Mouse (Mus musculus): ENCODE data around the gene Ankrd33b. TPM values are rescaled to one million over a fixed set of nuclear protein-coding genes. Genes with fewer than 3 reads are reported as not detected.

The Ankrd33b gene
- polyA plus RNA-seq, 1 experiment: 0.16 TPM

DNA sequence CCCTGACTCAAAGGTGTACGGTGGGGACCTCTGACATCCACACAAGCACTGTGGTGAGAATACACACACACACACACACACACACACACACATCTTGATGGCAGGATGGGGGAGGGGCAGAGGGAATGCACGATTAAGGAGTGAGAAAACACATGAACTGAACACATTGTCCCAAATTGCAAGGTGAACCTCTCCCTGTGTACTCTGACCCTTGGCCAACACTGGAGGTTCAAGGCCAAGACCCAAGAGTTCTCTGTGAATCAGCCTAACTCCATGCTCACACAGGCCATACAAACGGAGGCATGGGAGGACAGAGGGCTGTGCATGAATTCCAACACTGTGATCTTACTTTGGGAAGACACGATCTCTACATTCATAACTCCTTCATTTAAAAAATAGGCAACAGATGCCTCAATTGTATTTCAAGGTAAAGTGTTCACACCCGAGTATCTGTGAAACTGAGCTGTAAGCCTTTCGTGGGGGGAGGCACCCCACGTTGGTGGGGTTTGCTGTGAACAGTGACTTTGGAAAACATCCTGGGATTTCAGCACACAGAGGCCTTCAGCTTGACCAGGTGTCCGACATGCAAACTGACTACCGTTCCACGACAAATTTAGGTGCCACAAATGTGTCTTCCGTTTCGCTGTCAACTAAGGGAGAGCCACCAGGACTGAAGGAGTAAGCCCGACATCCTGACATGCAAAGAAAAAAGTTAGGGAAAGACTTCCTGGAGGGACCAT lies 4.1 kb downstream of the Ankrd33b start:
- Histone ChIP-seq H3K4me3 (ENCODE audit: insufficient read depth, low read length) (no peak overlapping the region), H3K27ac (ENCODE audit: insufficient read depth, low read length) (no peak overlapping the region), H3K4me1 (ENCODE audit: control insufficient read depth, insufficient read depth, low read length) (no peaks in the 10 kb centered on the region)
- TF ChIP-seq CTCF (IDR thresholded peaks at IDR 0.05; ENCODE audit: borderline replicate concordance, insufficient read depth, low read length): no peak
- no peak for TF ChIP-seq POLR2A (IDR thresholded peaks at IDR 0.05; ENCODE audit: low read depth, low read length)

DNA sequence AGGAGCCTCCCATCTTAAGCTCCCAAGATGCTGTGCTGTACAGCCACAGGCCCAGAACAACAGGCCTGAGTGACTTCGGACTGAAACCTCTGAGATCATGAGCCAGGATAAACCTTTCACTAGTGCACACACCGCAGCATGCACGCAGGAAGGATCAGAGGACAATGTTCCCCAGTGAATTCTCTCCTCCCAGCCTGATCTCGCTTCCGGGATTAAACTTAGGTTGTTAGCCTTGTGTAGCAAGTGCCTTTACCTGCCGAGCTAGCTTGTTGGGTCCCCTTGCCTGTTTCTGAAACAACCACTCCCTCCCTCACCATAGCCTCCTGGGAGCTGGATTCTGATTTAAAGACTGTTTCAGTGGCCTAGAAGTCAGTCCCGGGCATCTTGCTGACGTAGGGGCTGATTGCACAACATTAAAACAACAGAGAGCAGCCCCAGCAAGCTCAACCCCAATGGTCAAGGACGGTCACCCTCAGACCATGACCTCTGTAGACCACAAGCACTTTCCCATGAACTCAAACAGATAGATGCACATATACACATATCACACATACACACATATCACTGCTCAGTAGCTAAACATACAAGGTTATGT lies 6.2 kb downstream of the Ankrd33b start:
- Histone ChIP-seq H3K4me1 (ENCODE audit: control insufficient read depth, insufficient read depth, low read length) (no peaks in the 10 kb centered on the region), H3K27ac (ENCODE audit: insufficient read depth, low read length) (no peak overlapping the region), H3K4me3 (ENCODE audit: insufficient read depth, low read length) (no peak overlapping the region)
- no peak for TF ChIP-seq POLR2A (IDR thresholded peaks at IDR 0.05; ENCODE audit: low read depth, low read length)
- no peak for TF ChIP-seq CTCF (IDR thresholded peaks at IDR 0.05; ENCODE audit: borderline replicate concordance, insufficient read depth, low read length)

DNA sequence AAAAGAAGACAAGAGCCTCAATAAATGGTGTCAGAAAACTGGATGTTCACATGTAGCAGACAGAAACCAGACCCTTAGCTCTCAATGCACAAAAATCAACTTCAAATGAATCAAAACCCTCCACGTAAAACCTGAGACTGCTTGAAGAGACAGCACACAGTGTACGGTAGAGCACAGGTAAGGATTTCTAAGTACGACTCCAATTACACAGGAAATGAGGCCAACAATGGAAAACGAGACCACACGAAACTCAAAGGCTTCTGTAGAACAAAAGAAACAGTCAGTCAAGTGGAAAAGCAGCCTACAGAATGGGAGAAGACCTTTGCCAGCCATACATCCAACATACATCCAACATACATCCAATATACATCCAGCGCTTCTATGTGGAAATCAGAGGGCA lies 6.9 kb downstream of the Ankrd33b start:
- Histone ChIP-seq H3K4me3 (ENCODE audit: insufficient read depth, low read length) (no peak overlapping the region), H3K27ac (ENCODE audit: insufficient read depth, low read length) (no peak overlapping the region), H3K4me1 (ENCODE audit: control insufficient read depth, insufficient read depth, low read length) (no peaks in the 10 kb centered on the region)
- TF ChIP-seq CTCF (IDR thresholded peaks at IDR 0.05; ENCODE audit: borderline replicate concordance, insufficient read depth, low read length) (no peak), POLR2A (IDR thresholded peaks at IDR 0.05; ENCODE audit: low read depth, low read length) (no peak)

DNA sequence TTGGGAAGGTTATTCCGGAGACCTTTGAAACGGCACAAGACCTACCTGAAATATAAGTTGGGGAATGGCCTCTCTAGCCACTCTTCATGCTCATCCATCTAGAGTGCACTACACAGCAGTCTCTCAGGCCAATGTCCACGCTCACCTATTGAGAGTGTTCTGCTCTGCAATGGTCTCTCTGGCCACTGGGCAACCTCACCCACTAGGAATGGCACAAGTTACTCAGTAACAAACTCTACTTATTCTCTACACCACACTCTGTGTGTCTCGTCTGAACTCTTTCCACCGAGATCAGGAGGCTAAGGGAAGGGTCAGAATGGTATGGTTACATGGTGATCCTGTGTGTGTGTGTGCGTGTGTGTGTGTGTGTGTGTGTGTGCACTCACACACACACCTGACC lies 7.7 kb downstream of the Ankrd33b start:
- TF ChIP-seq POLR2A (IDR thresholded peaks at IDR 0.05; ENCODE audit: low read depth, low read length) (no peak), CTCF (IDR thresholded peaks at IDR 0.05; ENCODE audit: borderline replicate concordance, insufficient read depth, low read length) (no peak)
- Histone ChIP-seq H3K4me1 (ENCODE audit: control insufficient read depth, insufficient read depth, low read length) (no peaks in the 10 kb centered on the region), H3K27ac (ENCODE audit: insufficient read depth, low read length) (no peak overlapping the region), H3K4me3 (ENCODE audit: insufficient read depth, low read length) (no peak overlapping the region)

DNA sequence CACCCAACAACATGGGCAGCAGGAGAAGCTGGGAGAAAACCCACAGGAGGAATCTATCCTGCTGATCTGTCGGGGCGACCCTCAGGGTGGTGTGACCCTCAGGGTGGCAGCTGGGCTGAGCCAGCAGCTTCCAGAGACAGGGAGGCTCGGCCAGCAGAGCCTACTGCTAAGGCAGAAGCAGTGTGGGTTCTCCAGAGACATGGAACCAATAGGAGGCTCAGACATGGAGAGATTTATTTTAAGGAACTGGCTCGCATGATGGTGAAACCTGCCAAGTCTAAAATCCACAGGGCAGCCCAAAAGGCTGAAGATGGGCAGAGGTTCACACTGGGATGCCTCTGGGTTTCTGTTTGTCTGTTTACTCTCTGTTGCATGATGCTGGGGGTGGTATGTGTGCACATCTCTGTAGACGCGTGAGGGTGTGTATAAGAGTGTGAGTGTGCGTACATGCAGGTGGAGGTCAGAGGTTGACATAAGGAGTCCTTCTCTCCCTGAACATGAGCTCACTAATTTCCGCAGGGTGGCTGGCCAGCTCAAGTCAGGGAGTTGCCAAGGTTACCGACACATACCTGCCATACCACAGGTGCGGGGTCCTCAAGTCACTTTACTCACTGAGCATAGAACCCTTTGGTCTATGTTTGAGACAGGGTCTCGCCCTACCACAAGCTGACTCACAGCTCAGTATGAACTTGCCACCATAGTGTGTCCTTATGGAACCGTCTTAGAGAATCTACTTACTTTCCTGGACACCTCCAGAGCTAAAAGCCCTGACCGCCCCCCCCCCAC lies 14.8 kb downstream of the Ankrd33b start:
- Histone ChIP-seq H3K4me3 (ENCODE audit: insufficient read depth, low read length) (no peak overlapping the region), H3K27ac (ENCODE audit: insufficient read depth, low read length) (no peak overlapping the region)

DNA sequence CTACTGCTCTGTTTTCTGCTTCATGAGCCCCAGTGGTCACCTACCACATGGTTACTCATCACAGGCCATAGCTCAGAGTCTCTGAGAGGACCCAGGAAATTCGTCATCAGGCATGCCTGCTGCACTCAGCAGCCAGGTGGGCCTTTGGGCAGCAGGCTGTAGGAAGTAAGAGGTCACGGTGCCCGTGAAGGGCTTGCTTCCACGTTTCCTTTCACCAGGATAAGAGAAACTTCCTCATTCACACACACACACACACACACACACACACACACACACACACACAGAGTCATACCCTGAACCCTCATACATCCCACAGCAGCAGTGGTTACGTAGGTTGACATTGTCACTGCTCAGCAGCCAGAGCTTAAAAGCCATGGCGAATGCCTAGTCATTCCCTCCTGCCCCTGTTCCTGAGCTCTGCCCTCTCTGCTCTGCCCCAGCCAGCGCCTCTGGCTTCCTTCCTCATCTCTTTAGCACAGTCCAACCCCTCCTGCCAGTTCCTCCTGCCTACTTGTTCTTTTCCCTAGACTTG lies 17.6 kb downstream of the Ankrd33b start:
- Histone ChIP-seq H3K4me1 (ENCODE audit: control insufficient read depth, insufficient read depth, low read length) (no peaks in the 10 kb centered on the region), H3K4me3 (ENCODE audit: insufficient read depth, low read length) (no peak overlapping the region), H3K27ac (ENCODE audit: insufficient read depth, low read length) (no peak overlapping the region)
- TF ChIP-seq POLR2A (IDR thresholded peaks at IDR 0.05; ENCODE audit: low read depth, low read length) (no peak), CTCF (IDR thresholded peaks at IDR 0.05; ENCODE audit: borderline replicate concordance, insufficient read depth, low read length) (no peak)

More for the DNA sequence above, 14.8 kb downstream of the Ankrd33b start:
- H3K4me1 ChIP-seq (ENCODE audit: control insufficient read depth, insufficient read depth, low read length): no peaks in the 10 kb centered on the region
- no peak for TF ChIP-seq POLR2A (IDR thresholded peaks at IDR 0.05; ENCODE audit: low read depth, low read length)
- no peak for TF ChIP-seq CTCF (IDR thresholded peaks at IDR 0.05; ENCODE audit: borderline replicate concordance, insufficient read depth, low read length)

DNA sequence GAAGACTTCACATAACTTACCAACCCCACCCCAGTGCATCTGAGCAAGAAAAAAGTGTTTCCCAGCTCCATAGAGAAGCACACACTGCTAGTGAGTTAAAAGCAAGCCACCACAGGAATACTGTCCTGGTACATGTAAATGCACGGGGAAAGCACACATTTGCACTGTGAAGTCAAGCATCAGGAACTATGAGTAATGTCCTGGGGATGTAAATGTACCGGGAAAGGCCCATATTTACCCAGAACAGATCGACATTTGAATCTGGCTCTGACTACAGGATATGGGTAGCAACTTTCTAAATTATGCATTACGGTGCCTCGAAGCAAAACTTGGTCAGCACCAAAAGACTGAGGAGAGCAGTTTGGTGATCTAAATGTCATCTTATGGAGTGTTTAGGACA lies 18.5 kb downstream of the Ankrd33b start:
- H3K4me1 ChIP-seq (ENCODE audit: control insufficient read depth, insufficient read depth, low read length): no peaks in the 10 kb centered on the region
- H3K27ac ChIP-seq (ENCODE audit: insufficient read depth, low read length): no peak overlapping the region
- no peak overlapping the region for H3K4me3 ChIP-seq (ENCODE audit: insufficient read depth, low read length)
- no peak for TF ChIP-seq CTCF (IDR thresholded peaks at IDR 0.05; ENCODE audit: borderline replicate concordance, insufficient read depth, low read length)
- TF ChIP-seq POLR2A (IDR thresholded peaks at IDR 0.05; ENCODE audit: low read depth, low read length): no peak

DNA sequence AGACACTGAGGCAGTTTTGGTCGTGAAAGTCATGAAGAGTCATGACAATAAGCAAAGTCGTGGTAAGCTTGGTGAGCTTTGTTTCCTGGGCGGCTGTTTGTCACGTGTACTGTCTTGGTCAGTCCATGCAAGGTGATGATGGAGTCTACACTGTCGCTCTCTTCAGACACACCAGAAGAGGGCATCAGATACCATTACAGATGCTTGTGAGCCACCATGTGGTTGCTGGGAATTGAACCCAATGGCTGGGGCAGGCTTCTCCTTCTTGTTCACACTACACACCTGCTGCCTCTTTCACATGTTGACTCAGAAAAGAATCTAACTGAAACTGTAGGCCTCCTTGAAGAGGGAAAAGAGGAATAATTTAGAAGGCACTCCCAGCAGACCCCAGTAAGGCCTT lies 19.3 kb downstream of the Ankrd33b start:
- H3K4me1 ChIP-seq (ENCODE audit: control insufficient read depth, insufficient read depth, low read length): no peaks in the 10 kb centered on the region; the same call in 1 of the 2 replicates
- no peak overlapping the region for H3K27ac ChIP-seq (ENCODE audit: insufficient read depth, low read length)
- no peak overlapping the region for H3K4me3 ChIP-seq (ENCODE audit: insufficient read depth, low read length)
- TF ChIP-seq POLR2A (IDR thresholded peaks at IDR 0.05; ENCODE audit: low read depth, low read length) (no peak), CTCF (IDR thresholded peaks at IDR 0.05; ENCODE audit: borderline replicate concordance, insufficient read depth, low read length) (no peak)

DNA sequence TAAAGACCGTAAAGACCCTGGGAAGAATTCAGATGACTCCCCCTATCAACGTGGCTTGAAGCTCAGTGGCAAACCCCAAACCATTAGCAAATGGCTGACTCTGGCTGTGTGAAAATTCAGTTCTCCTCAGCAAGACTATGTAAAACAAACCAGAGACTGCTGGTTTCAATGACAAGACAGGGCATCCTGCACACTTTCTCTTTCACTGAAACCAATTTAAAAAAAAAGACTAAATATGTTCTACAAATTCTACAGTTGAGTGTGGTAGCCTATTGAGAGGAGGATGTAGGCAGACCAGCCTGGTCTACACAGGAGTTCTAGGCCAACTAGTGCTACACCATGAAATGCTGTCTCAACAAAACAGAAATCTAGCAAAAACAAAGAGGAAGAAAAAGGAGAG lies 21.0 kb downstream of the Ankrd33b start:
- Histone ChIP-seq H3K4me3 (ENCODE audit: insufficient read depth, low read length) (no peak overlapping the region), H3K27ac (ENCODE audit: insufficient read depth, low read length) (no peak overlapping the region), H3K4me1 (ENCODE audit: control insufficient read depth, insufficient read depth, low read length) (peaks cover 3% of the 10 kb centered on the region; the same call in 1 of the 2 replicates)
- TF ChIP-seq CTCF (IDR thresholded peaks at IDR 0.05; ENCODE audit: borderline replicate concordance, insufficient read depth, low read length) (no peak), POLR2A (IDR thresholded peaks at IDR 0.05; ENCODE audit: low read depth, low read length) (no peak)

Data from embryonic fibroblast, embryonic 13.5 days (primary cell).